Mouse (Mus musculus): ENCODE results near the gene Plpp1.

Plpp1 gene

GRCm38 (mm10) chr13:112862342-112862741, 61.8 kb downstream of the Plpp1 start:
- no peak for DNase-seq

- no peak for DNase-seq
Measured at GRCm38 (mm10) chr13:112862978-112863677, 62.5 kb downstream of the Plpp1 start.

- DNase-seq = no peak
Measured at GRCm38 (mm10) chr13:112866782-112867181, 66.2 kb downstream of the Plpp1 start.

- DNase-seq = no peak
Measured at GRCm38 (mm10) chr13:112867381-112867780, 66.8 kb downstream of the Plpp1 start.

- DNase-seq = no peak
Measured at GRCm38 (mm10) chr13:112870039-112870690, 69.6 kb downstream of the Plpp1 start.

- DNase-seq = no peak
Measured at GRCm38 (mm10) chr13:112871500-112872266, 71.1 kb downstream of the Plpp1 start.

GRCm38 (mm10) chr13:112887234-112887633, 86.6 kb downstream of the Plpp1 start:
- DNase-seq = no peak

- DNase-seq = no peak
Measured at GRCm38 (mm10) chr13:112902176-112902575, 101.6 kb downstream of the Plpp1 start.

GRCm38 (mm10) chr13:112909663-112910062, 109.1 kb downstream of the Plpp1 start:
- peak; percentile 64 to 70 for DNase-seq

GRCm38 (mm10) chr13:112910434-112910833, 109.8 kb downstream of the Plpp1 start:
- no peak for DNase-seq

Data from cerebellum, postnatal 10 days (tissue).